Mouse (Mus musculus) Muller cell, postnatal 12 days (primary cell): ENCODE measurements around the gene Slc25a16.
A peak's percentile ranks its signal among the peaks of the same experiment; 100 is the strongest.

Experiments
- DNase-seq: peaks from one replicate; pipeline ENCODE4 v3.0.0-alpha.2; 2015; ENCODE audit errors: inconsistent ontology term

The Slc25a16 gene

DNA sequence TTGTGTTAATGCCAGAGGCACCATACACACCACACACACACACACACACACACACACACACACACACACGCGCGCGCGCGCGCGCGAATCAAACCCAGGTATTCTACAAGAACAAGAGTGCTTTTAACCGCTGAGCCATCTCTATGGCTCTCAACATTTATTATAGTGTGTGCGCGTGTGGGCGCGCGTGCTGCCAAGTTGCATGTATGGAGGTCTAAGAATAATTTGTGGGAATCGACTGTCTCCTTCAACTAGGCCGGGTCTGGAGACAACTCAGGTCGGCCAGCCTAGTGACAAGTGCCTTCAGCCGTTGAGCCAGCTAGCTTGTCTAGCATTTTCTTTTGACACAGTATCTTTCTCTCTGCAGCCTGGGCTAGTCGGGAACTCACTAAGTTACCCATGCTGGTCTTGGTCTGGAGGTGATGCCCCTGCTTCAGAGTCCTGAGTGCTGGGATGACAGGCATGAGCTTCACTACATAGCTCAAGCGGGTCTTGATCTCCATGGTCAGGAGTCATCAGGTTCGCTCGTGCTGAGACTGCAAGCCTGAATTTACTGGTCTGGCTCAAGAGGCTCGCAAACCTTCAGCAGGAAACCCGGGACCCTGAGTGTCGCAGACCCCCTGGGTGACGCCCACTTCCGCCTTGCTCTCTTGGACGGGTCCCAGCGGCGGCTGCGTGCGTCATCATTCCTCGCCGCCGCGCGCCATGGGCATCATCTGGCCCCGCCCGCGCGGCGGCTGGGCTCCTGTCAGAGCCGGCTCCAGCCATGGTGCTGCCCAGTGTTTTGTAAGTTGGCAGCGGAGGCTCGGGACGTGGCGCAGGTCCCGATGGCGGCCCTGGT lies at the start of gene Slc25a16:
TSS of gene Slc25a16 (plus strand) at position 709 of the 841 bp plus-strand sequence.
- DNase-seq = peak; percentile 96

DNA sequence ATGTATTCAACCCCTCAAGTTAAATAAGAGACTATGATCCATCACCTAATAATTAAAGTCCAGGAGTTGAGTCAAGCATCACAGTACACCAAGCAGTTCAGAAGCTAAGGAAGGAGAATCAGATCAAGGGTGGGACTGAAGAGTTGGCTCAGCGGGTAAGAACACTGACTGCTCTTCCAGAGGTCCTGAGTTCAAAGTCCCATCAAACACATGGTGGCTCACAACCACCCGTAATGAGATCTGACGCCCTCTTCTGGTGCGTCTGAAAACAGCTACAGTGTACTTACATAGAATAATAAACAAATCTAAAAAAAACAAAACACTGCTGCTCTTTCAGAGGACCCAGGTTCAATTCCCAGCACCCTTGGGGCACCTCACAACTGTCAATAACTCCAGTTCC lies 45.6 kb upstream of the Slc25a16 start:
- DNase-seq = no peak

DNA sequence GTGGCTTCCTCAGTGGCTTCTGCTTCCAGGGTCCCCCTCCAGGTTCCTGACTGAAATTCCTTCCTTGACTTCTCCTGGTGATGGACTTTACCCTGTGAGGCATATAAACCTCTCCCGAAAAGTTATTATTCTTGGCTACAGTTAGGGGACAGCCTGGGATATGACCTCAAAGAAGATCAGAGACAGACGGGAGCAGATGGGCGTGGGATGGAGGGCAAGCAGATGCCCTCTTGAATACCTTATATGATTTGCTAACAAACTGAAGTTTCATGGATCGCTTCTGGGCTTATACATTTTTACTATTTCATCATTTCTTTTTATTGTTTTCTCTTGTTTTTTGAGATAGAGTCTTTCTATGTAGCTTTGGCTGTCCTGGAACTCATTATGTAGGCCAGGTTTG lies 44.9 kb upstream of the Slc25a16 start:
- no peak for DNase-seq

DNA sequence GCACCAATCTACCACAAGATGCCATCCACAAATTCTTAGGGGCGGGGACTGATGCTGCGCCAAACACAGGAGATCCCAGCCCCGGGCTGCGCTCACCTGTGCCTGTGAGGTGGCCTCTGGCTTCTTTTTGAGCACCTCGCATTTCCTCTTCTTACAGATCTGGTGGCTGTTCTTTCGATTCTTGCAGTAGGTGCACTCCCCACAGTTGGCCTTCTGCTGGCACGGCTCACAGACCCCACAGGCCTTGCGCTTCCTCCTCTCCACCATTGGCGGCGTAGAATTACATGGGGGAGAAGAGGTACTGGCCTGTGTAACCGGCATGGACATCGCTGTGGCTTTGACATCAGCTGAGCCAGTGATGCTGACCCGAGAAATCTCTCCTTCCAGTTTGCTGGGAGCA lies 42.4 kb upstream of the Slc25a16 start:
- no peak for DNase-seq

DNA sequence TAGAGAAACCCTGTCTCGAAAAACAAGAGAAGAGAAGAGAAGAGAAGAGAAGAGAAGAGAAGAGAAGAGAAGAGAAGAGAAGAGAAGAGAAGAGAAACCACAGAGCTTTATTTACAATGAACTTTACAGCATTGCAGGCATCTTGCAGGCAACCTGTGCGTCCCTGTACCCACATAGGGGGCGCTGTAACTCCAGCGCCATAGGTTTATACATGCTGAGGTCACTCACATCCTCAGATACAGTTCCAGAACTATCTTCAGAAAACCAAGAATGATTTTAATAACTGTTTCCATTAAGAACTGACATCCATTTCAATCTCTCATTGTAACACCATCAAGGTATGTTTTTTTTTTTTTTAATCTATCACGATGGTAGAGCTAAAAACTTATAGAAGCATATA lies 39.2 kb upstream of the Slc25a16 start:
- DNase-seq = no peak

DNA sequence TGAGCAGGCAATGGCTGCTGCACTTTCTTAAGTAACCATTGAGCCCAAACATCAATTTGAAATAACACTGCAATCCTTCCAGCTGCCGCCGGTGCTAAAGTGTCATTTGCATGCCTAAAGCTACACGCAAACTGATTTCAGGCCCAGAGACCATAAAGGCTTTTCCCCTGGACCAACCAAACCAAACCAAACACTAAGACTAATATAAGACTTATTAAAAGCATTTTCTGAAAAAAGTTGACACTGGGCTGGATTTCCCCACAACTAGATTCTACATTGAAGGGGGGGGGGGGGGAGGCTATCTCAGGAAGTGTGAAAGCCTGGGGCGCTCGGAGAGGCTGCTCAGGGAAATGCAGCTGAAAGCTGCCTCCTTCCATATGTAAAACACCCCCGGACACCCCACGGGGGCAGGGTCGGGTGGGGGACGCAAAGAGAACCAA lies 36.5 kb upstream of the Slc25a16 start:
- DNase-seq = no peak

DNA sequence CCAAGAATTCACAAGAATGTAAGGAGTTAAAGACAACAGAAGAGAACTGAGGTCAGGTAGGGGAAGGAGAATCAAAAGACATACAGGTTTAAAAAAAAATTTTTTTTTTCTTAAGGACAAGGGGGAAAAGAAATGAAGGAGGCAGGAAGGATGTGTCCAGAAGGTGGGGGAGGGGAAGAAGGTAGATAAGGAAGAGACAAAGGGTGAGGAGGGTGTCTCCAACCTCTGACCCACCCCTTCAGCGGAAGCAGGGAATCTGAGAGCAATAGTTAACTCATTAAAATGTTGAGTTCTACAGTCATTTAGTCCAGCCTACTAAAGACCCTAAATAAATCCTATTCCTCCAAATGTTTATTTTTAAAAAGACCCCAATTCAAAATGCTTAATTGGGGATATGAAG lies 35.9 kb upstream of the Slc25a16 start:
- DNase-seq = no peak

DNA sequence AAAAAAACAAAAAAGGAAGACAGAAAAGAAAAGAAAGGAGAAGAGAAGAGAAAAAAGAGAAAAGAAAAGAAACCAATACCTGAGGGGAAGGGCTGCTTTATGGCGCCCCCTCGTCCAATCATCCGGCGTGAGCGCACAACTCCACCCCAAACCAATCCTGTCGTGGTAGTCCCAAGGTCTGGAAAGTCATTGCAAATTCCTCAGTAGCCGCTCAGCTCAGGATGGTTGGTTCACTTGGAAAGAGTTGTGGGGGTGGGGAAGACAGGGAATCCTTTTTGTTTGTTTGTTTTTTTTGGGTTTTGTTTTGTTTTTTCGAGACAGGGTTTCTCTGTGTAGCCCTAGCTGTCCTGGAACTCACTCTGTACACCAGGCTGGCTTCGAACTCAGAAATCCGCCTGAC lies 35.0 kb upstream of the Slc25a16 start:
- DNase-seq = no peak

DNA sequence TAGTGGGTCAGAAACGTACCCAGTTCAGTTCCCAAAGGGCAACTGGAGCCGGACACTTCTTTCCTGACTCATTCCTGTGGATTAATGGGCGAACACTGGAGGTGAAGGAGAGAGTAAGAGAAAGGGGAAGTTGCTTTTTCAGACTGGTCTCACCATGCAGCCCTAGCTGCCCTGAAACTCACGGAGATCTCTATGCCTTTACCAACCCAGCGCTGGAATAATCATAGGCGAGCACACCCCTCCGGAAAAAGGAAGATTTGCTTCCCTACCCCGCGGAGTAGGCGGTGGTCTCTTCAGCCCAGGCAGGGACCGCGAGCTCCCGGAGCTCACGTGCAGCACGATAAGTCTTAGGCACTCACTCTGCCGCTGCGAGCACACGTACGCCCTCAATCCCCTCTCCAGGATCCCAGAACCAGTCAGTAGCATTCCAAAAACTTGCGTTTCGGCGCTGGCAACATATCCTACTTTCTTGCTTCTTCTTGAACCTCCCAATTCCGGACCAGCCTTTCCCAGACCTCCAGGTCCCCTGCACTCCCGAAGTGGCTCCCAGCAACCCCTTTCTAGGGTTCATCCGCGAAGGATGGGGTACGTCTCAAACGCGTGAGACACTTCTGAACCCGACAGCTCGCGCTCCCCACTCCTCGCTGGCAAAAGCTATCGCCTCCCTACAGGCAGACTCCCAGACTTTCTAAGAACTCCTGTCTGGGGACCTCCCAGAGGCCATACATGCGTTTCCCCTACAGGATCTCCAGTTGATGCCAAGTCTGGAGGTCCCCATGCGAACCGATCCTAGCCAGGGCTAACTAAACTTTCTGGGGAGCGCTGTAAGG lies 34.2 kb upstream of the Slc25a16 start:
- peak; percentile 41 for DNase-seq

DNA sequence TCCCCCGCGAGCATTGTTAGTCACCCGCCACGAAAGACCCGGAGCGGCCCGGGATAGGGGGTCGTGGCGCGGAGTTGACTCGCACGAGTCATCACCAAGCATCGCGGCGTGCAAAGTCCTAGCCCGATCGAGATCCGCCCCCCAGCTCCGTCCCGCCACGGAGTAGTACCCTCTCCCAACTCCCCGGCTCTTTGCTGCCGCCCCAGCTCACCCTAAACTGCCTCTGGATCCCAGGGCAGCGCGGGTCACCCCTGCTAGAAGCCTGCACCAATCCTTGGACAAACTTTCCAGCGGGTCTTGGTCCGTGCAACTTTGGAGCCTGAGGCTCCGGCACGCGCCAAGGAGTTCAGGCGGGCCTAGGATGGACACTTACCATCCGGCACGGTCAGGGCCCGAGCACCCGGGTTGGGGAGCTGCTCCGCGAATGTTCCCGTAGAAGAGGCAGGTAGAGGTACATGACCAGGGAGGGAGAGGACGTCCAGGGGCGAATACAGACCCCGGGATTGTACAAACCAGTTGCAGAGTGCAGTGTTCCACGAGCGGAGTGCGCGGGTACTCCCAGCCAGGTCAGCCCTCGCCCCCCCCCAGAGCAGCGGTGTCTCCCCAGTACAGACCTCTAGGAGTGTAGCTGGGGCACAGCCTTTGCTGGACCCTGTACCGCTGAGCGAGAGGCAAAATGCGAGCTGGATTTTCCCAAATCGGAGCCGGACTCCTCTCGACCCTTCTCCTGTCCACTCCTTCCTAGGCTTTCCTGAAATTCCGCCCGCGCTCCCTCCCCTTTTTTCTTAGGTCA lies 33.4 kb upstream of the Slc25a16 start:
- peak; percentile 70 for DNase-seq

DNA sequence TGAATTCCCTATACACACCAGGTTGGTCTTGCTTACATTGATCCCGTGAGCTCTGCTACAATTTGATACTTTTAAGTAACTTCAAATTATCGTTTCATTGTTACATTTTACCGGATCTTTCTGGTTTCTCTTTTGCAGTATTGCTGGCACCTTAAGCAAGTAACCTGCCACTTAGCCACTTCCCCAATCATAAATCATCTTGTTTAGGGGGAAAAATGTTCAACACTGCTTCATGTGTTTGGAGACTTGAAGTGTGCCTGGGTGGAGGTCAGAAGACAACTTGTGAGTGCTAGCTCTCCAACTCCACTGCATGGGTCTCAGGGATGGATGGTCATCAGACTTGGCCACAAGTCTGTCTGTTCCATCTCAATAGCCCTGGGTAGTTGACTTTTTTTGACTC lies 29.4 kb upstream of the Slc25a16 start:
- no peak for DNase-seq

DNA sequence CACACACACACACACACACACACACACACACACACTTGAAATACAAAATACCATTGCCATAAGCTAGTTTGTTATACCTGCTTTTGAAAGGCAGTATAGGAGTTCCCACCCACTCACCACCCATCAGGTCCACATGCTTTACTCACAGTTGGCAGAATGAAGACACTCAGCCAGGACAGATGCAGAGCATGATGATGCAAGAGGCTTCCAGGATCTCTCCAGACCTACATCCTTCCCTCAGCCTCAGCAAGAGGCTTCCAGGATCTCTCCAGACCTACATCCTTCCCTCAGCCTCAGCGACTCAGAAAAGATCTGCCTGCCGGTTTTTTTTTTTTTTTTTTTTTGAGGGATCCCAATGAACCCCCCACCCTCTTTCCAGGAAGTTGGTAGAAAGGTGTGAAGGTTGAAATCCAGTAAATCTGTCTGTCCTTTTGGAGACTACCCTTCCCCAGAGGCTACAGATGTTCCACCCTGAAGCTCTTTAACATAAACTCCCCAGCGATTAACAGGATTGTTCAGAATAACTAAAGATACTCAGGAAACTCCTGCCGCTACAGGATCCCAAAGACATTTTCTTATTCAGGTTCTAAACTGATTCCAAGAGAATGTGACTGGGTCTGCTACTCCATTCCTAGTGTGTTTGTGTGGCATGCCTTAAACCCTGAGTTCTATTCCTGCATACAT lies 27.7 kb upstream of the Slc25a16 start:
- DNase-seq = no peak

DNA sequence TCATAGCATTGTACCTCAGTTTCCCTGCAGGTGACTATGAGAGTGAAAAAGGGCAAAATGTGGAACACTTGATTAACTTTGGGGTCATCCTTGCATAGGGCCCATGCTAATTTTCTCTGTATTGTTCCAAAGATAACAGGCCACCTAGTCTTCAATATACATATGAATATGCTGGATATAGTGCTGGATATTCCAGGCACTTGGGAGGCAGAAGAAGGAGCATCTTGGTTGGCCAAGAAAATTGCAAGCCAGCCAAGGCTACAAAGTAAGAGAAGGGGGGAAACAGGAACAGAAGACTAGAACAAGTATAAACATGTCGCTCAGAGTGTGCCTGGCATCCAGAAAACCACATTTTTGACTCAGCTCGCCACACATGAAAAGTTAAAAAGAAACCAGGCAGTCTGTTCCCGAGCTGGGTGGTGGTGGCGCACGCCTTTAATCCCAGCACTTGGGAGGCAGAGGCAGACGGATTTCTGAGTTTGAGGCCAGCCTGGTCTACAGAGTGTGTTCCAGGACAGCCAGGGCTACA lies 27.0 kb upstream of the Slc25a16 start:
- DNase-seq = no peak

DNA sequence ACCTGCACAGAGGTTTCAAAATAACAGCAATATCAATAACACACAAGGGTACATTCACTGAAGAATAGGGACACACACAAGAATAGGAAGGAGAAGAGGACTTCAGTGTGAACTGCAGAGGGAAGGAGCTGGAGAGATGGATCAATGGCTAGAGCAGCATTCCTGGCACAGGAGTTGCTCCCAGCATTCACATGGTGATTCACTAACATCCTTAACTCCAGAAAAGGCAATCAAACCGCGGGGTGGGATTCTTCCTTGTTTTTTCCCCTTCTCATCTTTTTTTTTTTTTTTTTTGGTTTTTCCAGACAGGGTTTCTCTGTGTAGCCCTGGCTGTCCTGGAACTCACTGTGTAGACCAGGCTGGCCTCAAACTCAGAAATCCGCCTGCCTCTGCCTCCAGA lies 26.0 kb upstream of the Slc25a16 start:
- DNase-seq = no peak

DNA sequence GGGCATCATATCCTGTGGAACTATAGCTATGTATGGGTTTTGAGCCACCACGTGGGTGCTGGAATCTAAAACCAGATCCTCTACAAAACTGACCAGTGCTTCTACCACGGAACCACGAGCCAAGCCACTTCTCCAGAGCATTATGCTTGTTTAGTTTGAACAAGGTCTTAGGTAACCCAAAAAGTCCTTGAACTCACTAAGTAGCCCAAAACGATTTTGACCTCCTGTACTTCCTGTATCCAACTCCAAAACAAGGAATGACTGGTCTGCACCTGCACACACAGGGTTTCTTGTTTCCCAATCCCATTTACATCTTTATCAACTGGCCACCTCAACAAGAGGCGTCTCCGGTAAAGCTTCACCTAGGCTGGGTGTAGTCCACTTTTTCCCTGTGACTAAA lies 25.0 kb upstream of the Slc25a16 start:
- no peak for DNase-seq

DNA sequence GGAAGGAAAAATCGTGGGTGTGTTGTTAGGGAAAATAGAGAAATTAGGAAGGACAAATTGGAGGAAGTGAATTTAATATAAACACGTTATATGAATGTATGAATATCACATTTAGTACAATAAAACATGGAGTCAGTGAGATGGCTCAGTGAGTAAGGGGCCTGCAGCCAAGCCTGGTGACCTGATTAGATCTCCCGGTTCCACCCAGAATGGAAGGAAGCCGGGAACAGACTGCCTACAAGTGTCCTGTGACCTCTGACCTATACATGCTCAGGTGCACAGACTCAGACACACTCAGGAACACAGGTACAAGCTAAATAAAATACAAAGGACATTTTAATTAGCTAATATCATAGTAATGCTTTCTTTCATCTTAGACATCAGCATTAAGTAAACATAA lies 24.4 kb upstream of the Slc25a16 start:
- DNase-seq = no peak

DNA sequence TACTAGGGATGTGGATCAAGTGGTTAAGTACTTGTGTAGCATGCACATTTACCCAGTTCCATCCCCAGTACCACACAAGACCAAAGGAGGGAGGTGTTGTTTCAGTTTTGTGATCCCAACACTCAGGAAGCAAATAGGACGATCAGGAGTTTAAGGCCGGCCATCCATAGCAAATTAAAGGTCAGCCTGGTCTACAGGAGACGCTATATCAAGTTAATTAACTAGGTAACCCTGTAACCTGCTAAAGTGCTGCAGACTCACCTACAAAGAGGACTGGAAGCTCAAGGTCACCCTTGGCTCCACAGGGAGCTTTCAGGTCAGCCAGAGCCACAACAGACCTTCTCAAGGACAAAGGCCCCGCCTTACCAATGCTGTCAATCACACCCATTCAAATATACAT lies 23.7 kb upstream of the Slc25a16 start:
- no peak for DNase-seq

DNA sequence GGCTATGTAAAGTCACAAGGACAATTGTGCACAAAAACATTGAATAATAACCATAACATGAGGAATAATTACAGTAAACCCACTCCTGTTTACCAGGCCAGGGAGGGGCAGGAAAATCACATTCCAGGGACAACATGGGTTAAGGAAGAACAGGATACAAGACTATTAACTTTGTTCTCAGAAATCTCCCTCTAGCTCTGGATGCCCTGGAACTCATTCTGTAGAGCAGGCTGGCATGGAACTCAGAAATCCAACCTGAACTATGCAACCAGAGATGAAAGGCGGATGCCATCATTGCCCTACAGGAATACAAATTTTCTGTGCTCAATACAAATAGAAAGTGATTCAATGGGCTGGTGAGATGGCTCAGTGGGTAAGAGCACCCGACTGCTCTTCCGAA lies 23.0 kb upstream of the Slc25a16 start:
- DNase-seq = no peak

DNA sequence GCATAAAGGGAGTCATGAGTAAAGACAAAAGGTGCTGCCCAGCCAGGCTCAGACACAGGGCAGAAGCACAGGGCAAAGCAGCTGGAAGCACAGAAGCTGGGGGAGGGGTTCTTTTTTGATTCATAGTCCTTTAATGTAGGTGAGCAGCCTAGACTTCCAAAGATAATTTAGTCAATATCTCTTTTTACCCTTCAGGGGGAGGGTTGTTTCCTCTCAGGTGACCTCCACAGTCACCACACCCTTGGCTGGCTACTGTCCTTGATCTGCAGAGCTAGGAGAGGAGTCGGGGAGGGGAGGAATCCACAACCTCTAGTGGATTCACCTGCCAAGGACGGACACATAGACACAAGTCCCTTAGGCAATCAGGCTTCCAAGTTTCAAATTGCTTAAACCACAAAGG lies 22.4 kb upstream of the Slc25a16 start:
- no peak for DNase-seq

DNA sequence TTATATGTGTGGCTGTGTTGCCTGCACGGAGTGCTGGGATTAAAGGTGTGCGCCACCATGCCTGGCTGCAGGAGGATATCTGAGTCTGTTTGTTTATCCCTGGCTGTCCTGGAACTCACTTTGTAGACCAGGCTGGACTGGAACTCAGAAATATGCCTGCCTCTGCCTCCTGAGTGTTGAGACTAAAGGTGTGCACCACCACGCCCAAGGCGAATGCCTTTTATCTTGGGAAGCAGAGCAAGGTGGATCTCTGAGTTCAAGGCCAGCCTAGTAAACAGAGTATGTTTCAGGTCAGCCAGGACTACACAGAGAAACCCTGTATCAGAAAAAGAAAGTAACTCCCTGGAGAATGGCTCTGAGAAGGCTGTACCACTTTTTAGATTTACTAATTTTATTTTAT lies 20.3 kb upstream of the Slc25a16 start:
- DNase-seq = no peak

DNA sequence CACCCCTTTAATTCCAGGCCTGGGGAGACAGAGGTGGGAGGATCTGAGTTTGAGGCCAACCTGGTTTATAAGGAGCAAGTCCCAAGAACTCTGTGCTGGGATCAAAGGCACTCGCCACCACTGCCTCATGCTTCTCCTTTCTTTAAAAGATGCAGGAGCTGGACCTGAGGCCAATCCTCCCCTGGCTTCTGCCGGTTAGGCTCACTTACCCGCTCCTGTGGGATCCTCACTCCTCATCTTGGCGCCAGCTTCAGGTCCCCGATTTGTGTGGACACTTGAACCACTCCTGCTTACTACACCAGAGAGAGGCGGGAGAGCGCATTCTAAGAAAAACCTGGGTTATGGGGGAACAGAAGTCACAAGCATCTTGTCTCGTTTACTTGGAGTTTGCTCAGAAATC lies 18.6 kb upstream of the Slc25a16 start:
- no peak for DNase-seq
